Mouse (Mus musculus): Measurements from ENCODE around the gene Zfyve16. TPM values are rescaled to one million over a fixed set of nuclear protein-coding genes. Genes with fewer than 3 reads are reported as not detected.

The Zfyve16 gene
- polyA plus RNA-seq, 1 experiment from 2014 or later = 13.7 TPM

DNA sequence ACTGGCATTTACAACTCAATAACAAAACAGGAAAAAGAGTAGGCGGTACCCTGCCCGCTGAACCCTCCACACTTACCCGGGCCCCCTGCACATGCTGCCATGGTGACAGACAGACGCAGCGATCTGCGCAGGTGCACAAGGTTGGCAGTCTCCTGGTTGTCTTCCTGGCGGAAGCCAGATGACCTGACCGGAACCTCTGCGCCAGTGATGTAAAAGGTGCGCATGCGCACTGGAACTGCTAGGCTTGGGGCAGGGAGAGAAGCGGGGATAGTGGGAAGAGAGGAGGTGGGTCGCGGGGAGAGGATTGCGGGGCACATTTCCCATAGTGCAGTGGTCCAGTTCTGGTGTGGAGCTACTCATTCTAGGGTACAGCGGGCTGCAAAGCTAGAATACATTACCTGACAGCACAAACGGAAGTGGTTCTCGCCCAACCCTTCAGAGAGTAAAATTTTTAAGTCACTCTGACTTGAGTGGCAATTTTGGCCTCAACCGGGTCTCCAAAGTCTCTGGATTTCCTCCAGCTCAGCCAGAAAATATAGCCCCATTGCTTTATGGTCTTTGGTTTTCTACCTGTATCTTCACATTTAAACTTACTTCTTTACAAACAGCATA is 46.7 kb downstream of the Zfyve16 start, which contains the start of gene Fam151b:
Fam151b (minus strand) TSS at position 164 of the 612 bp plus-strand sequence.
- H3K27me3 ChIP-seq (ENCODE audit: control insufficient read depth, insufficient read depth, low read length) = no peaks in the 10 kb centered on the region
- no peaks in the 10 kb centered on the region for H3K4me1 ChIP-seq (replicated peaks; ENCODE audit: control insufficient read depth, insufficient read depth, low read length)
- H3K27ac ChIP-seq = peak within 1 kb of the TSS; percentile 66
- peak; percentile 100 for ATAC-seq (ENCODE audit: low FRiP score)
- H3K4me2 ChIP-seq (replicated peaks) = peak within 1 kb of the TSS; percentile 56
- 10% methylated on average over 19 of the region's 19 CpGs for WGBS
- H3K36me3 ChIP-seq (replicated peaks; ENCODE audit: control insufficient read depth, insufficient read depth) = peaks cover 3% of the 10 kb centered on the region
- DNase-seq (ENCODE audit: low spot score) = peak; percentile 95
- no peaks in the 10 kb centered on the region for H3K9me3 ChIP-seq (ENCODE audit: control insufficient read depth, low read length)
- peak within 1 kb of the TSS; percentile 42 for H3K4me3 ChIP-seq (replicated peaks; ENCODE audit: low read length)
- H3K9ac ChIP-seq = peak within 1 kb of the TSS; percentile 53

- H3K4me1 ChIP-seq (replicated peaks; ENCODE audit: control insufficient read depth, insufficient read depth, low read length) = no peaks in the 10 kb centered on the region
- 4% methylated on average over 3 of the region's 3 CpGs for WGBS
- H3K27me3 ChIP-seq (ENCODE audit: control insufficient read depth, insufficient read depth, low read length) = no peaks in the 10 kb centered on the region
- H3K4me3 ChIP-seq (replicated peaks; ENCODE audit: low read length) = peak overlapping the region; percentile 42
- ATAC-seq (ENCODE audit: low FRiP score) (peak; percentile 46), DNase-seq (ENCODE audit: low spot score) (peak; percentile 56)
- peak overlapping the region; percentile 66 for H3K27ac ChIP-seq
- peak overlapping the region; percentile 56 for H3K4me2 ChIP-seq (replicated peaks)
- H3K9ac ChIP-seq = peak overlapping the region; percentile 53
- peaks cover 2% of the 10 kb centered on the region for H3K36me3 ChIP-seq (replicated peaks; ENCODE audit: control insufficient read depth, insufficient read depth)
- H3K9me3 ChIP-seq (ENCODE audit: control insufficient read depth, low read length) = no peaks in the 10 kb centered on the region
These were observed 47.3 kb downstream of the Zfyve16 start for GRCm38 (mm10) chr13:92483348-92483747.

DNA sequence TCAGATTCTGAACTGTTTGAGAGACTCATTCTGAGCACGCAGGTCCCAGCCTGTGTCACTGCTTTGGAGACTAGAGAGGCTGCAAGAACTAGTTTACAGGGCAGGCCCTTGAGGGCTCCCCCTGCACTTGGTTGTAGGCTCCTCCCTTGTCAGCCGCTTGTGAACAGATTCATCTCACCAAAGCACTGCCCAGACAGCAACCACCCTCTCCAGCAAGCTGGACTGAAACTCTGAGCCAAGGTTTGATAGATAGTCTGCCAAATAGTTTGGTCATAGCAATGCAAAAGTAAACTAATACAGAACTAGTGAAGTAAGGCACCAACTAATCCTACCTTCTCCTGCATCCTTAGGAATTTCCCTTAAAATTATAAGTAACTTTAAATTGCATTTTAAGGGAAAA is 60.5 kb downstream of the Zfyve16 start:
- Histone ChIP-seq H3K9me3 (ENCODE audit: control insufficient read depth, low read length) (no peaks in the 10 kb centered on the region), H3K27me3 (ENCODE audit: control insufficient read depth, insufficient read depth, low read length) (no peaks in the 10 kb centered on the region), H3K4me2 (replicated peaks) (no peak overlapping the region), H3K4me3 (replicated peaks; ENCODE audit: low read length) (no peak overlapping the region), H3K36me3 (replicated peaks; ENCODE audit: control insufficient read depth, insufficient read depth) (no peaks in the 10 kb centered on the region; the same call in 1 of the 2 replicates), H3K27ac (no peak overlapping the region), H3K9ac (no peak overlapping the region), H3K4me1 (replicated peaks; ENCODE audit: control insufficient read depth, insufficient read depth, low read length) (no peaks in the 10 kb centered on the region)
- no peak for DNase-seq (ENCODE audit: low spot score)
- WGBS = 80% methylated on average over 2 of the region's 2 CpGs
- ATAC-seq (ENCODE audit: low FRiP score) = no peak

DNA sequence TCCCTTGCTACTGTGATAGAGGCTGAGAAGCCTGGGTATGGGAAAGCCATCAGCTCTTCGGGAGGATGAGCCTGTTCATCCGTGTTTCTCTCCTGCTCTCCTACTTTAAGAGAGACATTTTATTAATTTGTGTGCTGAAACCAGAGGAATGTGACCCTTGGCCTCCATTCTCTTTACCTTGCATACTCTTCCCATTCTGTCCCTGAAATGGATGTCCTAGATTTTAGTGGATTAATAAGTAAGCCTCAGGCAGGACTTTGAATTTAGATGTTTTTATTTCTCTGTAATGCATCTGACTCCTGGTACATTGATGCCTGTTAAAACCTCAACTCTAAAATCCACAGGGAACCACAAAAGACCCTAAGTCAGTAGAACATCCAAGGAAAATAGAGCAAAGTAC is 61.3 kb downstream of the Zfyve16 start:
- no peak overlapping the region for H3K27ac ChIP-seq
- no peaks in the 10 kb centered on the region for H3K27me3 ChIP-seq (ENCODE audit: control insufficient read depth, insufficient read depth, low read length)
- no peak overlapping the region for H3K4me2 ChIP-seq (replicated peaks)
- H3K9me3 ChIP-seq (ENCODE audit: control insufficient read depth, low read length) = no peaks in the 10 kb centered on the region
- ATAC-seq (ENCODE audit: low FRiP score) (no peak), DNase-seq (ENCODE audit: low spot score) (no peak)
- H3K36me3 ChIP-seq (replicated peaks; ENCODE audit: control insufficient read depth, insufficient read depth) = no peaks in the 10 kb centered on the region; the same call in 1 of the 2 replicates
- H3K4me1 ChIP-seq (replicated peaks; ENCODE audit: control insufficient read depth, insufficient read depth, low read length) = no peaks in the 10 kb centered on the region
- H3K4me3 ChIP-seq (replicated peaks; ENCODE audit: low read length) = no peak overlapping the region
- H3K9ac ChIP-seq = no peak overlapping the region
- 81% methylated on average over 2 of the region's 2 CpGs for WGBS

DNA sequence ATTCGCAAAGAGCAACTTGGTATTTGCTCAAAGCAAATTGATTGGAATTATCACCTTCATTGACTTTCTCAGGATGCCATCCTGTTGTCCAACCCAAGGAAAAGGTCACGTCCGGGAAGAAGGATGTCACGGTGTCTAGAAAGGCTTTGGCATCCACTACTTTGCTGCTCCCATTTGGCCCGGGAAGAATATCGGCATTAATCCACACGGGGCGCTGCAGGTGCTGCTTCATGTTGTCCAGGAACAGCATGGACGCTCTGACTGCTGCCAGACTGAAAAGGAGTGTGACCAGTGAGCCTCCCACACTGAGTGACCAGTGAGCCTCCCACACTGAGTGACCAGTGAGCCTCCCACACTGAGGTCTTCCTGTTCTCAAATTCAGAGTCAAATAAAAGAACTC is 62.8 kb downstream of the Zfyve16 start:
- DNase-seq (ENCODE audit: low spot score) = no peak
- no peaks in the 10 kb centered on the region for H3K4me1 ChIP-seq (replicated peaks; ENCODE audit: control insufficient read depth, insufficient read depth, low read length)
- H3K27me3 ChIP-seq (ENCODE audit: control insufficient read depth, insufficient read depth, low read length) = no peaks in the 10 kb centered on the region
- no peak overlapping the region for H3K4me3 ChIP-seq (replicated peaks; ENCODE audit: low read length)
- no peak for ATAC-seq (ENCODE audit: low FRiP score)
- no peak overlapping the region for H3K9ac ChIP-seq
- no peaks in the 10 kb centered on the region for H3K9me3 ChIP-seq (ENCODE audit: control insufficient read depth, low read length)
- 72% methylated on average over 9 of the region's 9 CpGs for WGBS
- H3K36me3 ChIP-seq (replicated peaks; ENCODE audit: control insufficient read depth, insufficient read depth) = no peaks in the 10 kb centered on the region; the same call in 1 of the 2 replicates
- H3K4me2 ChIP-seq (replicated peaks) = no peak overlapping the region
- H3K27ac ChIP-seq = no peak overlapping the region

DNA sequence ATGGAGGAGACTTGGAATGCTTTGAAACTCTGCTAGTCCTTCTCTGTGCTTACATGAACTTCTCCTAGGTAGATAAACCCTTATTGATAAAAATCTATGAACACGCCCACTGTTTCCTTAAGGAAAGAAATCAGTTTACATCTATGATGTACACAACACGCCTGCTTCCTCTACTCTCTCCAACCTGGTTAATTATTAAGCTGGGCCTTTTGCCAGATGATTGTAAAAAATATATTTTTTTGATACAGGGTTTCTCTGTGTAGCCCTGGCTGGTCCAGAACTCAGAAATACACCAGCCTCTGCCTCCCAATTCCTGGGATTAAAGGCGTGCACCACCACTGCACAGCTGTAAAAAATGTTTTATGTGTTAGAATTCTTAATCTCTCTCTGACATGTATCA is 66.0 kb downstream of the Zfyve16 start:
- Histone ChIP-seq H3K9me3 (ENCODE audit: control insufficient read depth, low read length) (no peaks in the 10 kb centered on the region), H3K4me1 (replicated peaks; ENCODE audit: control insufficient read depth, insufficient read depth, low read length) (no peaks in the 10 kb centered on the region), H3K27ac (no peak overlapping the region), H3K27me3 (ENCODE audit: control insufficient read depth, insufficient read depth, low read length) (no peaks in the 10 kb centered on the region), H3K9ac (no peak overlapping the region), H3K4me3 (replicated peaks; ENCODE audit: low read length) (no peak overlapping the region), H3K4me2 (replicated peaks) (no peak overlapping the region), H3K36me3 (replicated peaks; ENCODE audit: control insufficient read depth, insufficient read depth) (no peaks in the 10 kb centered on the region; the same call in 1 of the 2 replicates)
- ATAC-seq (ENCODE audit: low FRiP score) (no peak), DNase-seq (ENCODE audit: low spot score) (no peak)
- 95% methylated on average over 3 of the region's 3 CpGs for WGBS

DNA sequence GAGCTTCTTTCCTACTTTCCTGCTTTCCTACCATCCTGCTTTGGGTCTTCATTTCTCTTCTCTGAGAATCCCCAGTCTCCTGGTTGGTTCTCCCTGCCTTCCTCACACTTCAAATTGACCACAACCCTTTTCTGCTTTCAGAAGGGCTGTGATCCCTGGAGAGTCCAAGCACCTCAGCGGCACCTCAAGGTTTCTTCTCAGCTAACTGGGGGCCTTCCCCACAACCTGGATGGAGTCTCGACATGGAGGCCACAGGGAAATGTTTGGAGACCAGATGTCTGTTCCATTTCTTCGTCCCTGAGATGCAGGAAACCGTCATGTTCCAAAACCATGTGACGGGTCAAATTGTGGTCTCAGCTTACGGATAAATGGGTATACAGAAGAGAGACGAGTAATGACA is 83.8 kb downstream of the Zfyve16 start:
- no peak for DNase-seq (ENCODE audit: low spot score)
- WGBS = 89% methylated on average over 7 of the region's 7 CpGs
- Histone ChIP-seq H3K4me3 (replicated peaks; ENCODE audit: low read length) (no peak overlapping the region), H3K27ac (no peak overlapping the region), H3K27me3 (ENCODE audit: control insufficient read depth, insufficient read depth, low read length) (no peaks in the 10 kb centered on the region), H3K4me2 (replicated peaks) (no peak overlapping the region), H3K4me1 (replicated peaks; ENCODE audit: control insufficient read depth, insufficient read depth, low read length) (no peaks in the 10 kb centered on the region), H3K9me3 (ENCODE audit: control insufficient read depth, low read length) (no peaks in the 10 kb centered on the region), H3K36me3 (replicated peaks; ENCODE audit: control insufficient read depth, insufficient read depth) (no peaks in the 10 kb centered on the region), H3K9ac (no peak overlapping the region)
- no peak for ATAC-seq (ENCODE audit: low FRiP score)

- Histone ChIP-seq H3K9me3 (ENCODE audit: control insufficient read depth, low read length) (no peaks in the 10 kb centered on the region), H3K4me3 (replicated peaks; ENCODE audit: low read length) (no peak overlapping the region), H3K36me3 (replicated peaks; ENCODE audit: control insufficient read depth, insufficient read depth) (no peaks in the 10 kb centered on the region), H3K27me3 (ENCODE audit: control insufficient read depth, insufficient read depth, low read length) (no peaks in the 10 kb centered on the region), H3K9ac (no peak overlapping the region), H3K4me2 (replicated peaks) (no peak overlapping the region), H3K27ac (no peak overlapping the region), H3K4me1 (replicated peaks; ENCODE audit: control insufficient read depth, insufficient read depth, low read length) (no peaks in the 10 kb centered on the region)
- DNase-seq (ENCODE audit: low spot score) = no peak
- ATAC-seq (ENCODE audit: low FRiP score) = no peak
- 75% methylated on average over 13 of the region's 13 CpGs for WGBS
These were observed 90.4 kb downstream of the Zfyve16 start for GRCm38 (mm10) chr13:92440286-92440685.

DNA sequence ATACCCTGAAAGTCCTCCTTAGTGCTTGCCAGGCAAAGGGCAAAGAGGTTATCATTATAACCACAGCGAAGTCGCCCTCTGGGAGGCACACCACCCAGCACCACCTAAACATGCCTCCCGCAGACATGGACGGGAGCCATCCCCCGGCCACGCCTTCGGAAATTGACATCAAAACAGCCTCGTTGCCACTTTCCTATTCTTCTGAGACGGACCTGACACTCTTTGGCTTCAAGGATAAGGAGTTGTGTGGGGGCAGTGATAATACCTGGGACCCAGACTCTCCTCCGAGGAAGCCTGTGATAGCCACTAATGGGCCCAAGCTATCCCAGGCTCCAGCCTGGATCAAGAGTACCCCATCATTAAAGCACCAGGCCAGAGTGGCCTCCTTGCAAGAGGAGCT is 92.0 kb downstream of the Zfyve16 start:
- WGBS = 93% methylated on average over 10 of the region's 10 CpGs
- Histone ChIP-seq H3K27me3 (ENCODE audit: control insufficient read depth, insufficient read depth, low read length) (no peaks in the 10 kb centered on the region), H3K9me3 (ENCODE audit: control insufficient read depth, low read length) (no peaks in the 10 kb centered on the region), H3K9ac (no peak overlapping the region), H3K4me1 (replicated peaks; ENCODE audit: control insufficient read depth, insufficient read depth, low read length) (no peaks in the 10 kb centered on the region), H3K27ac (no peak overlapping the region), H3K4me2 (replicated peaks) (no peak overlapping the region), H3K4me3 (replicated peaks; ENCODE audit: low read length) (no peak overlapping the region), H3K36me3 (replicated peaks; ENCODE audit: control insufficient read depth, insufficient read depth) (no peaks in the 10 kb centered on the region)
- DNase-seq (ENCODE audit: low spot score) (no peak), ATAC-seq (ENCODE audit: low FRiP score) (no peak)

Data from hindbrain, embryonic 14.5 days (tissue).